Mouse (Mus musculus) liver, embryonic 14.5 days (tissue): ENCODE measurements around the gene Ifngr1.

Experiments used
- CTCF ChIP-seq: IDR thresholded peaks from 2 replicates; pipeline ENCODE4 v1.5.1; 2016; ENCODE audit warnings: antibody characterized with exemption, low read depth, control low read depth
- EP300 ChIP-seq: IDR thresholded peaks from 2 replicates; pipeline ENCODE4 v1.6.1; 2016; ENCODE audit warnings: antibody characterized with exemption, low read depth

- no peak for TF ChIP-seq CTCF
- TF ChIP-seq EP300: no peak
Measured at GRCm38 (mm10) chr10:19631616-19632195, 40.0 kb downstream of the Ifngr1 start.
